Mouse (Mus musculus) midbrain, embryonic 14.5 days (tissue): ENCODE data around the gene Sowaha. TPM values are rescaled to one million over a fixed set of nuclear protein-coding genes. Genes with fewer than 3 reads are reported as not detected.

Experiments used
- ATAC-seq: fragments of 200-750 bp; cut with Nextera tagmentation; 2 replicates; pipeline ENCODE4 v1.8.0; 2017; ENCODE audit warnings: moderate number of reproducible peaks, moderate library complexity; ENCODE audit not compliant: low FRiP score, low TSS enrichment
- DNase-seq: peaks from one replicate; pipeline ENCODE4 v3.0.0-alpha.2; 2015
- H3K27ac ChIP-seq: fragments of 300-500 bp; sonication (generic); replicated peaks from 2 replicates; pipeline ENCODE4 v1.5.1; 2014; ENCODE audit warnings: mild to moderate bottlenecking, low read depth, low read length, moderate library complexity
- H3K27me3 ChIP-seq: fragments of 300-500 bp; sonication (generic); 2 replicates; pipeline ENCODE4 v1.6.1; 2014; ENCODE audit warnings: low read length, control low read depth, mixed read lengths; ENCODE audit not compliant: control insufficient read depth, insufficient read depth
- H3K36me3 ChIP-seq: fragments of 300-500 bp; sonication (generic); 2 replicates; pipeline ENCODE4 v1.6.1; 2014; ENCODE audit warnings: low read length, control low read depth; ENCODE audit not compliant: control insufficient read depth, insufficient read depth
- H3K4me1 ChIP-seq: fragments of 300-500 bp; sonication (generic); 2 replicates; pipeline ENCODE4 v1.6.1; 2014; ENCODE audit warnings: mild to moderate bottlenecking, antibody characterized with exemption, low read length, control low read depth; ENCODE audit not compliant: control insufficient read depth, insufficient read depth
- H3K4me2 ChIP-seq: fragments of 300-500 bp; sonication (generic); 2 replicates; pipeline ENCODE4 v1.6.1; 2014; ENCODE audit warnings: mild to moderate bottlenecking, low read length, moderate library complexity
- H3K4me3 ChIP-seq: fragments of 300-500 bp; sonication (generic); replicated peaks from 2 replicates; pipeline ENCODE4 v1.5.1; 2014; ENCODE audit warnings: low read depth, low read length
- H3K9ac ChIP-seq: fragments of 300-500 bp; sonication (generic); replicated peaks from 2 replicates; pipeline ENCODE4 v1.6.1; 2014; ENCODE audit warnings: mild to moderate bottlenecking, low read length, moderate library complexity
- H3K9me3 ChIP-seq: fragments of 300-500 bp; sonication (generic); 2 replicates; pipeline ENCODE4 v1.6.1; 2016; ENCODE audit warnings: low read length, control low read depth, mixed read lengths; ENCODE audit not compliant: control insufficient read depth
- WGBS: fragments of 180-500 bp; shearing (Covaris S2); extraction: QIAGEN DNeasy Blood & Tissue Kit; methylation state at CpG from one replicate; pipeline ENCODE4 v1.1.7; 2014; 5-methylcytosine and 5-hydroxymethylcytosine counted together
- polyA plus RNA-seq: library from polyadenylated mRNA; unstranded; fragments of >200 nt; fragmentation: Nextera tagmentation; extraction: Ambion mirVana; gene quantifications from 2 replicates; pipeline ENCODE4 v1.2.1, GENCODE M21; 2014

Sowaha gene
- polyA plus RNA-seq, 1 experiment from 2014 or later, result 0.50 TPM

GRCm38 (mm10) chr11:53446183-53446582 lies 33.9 kb downstream of the Sowaha start:
- H3K9me3 ChIP-seq, result no peaks in the 10 kb centered on the region
- H3K27ac ChIP-seq, result no peak overlapping the region
- H3K9ac ChIP-seq, result no peak overlapping the region
- H3K36me3 ChIP-seq, result no peaks in the 10 kb centered on the region
- no peaks in the 10 kb centered on the region for H3K27me3 ChIP-seq
- 90% methylated on average over 13 of the region's 13 CpGs for WGBS
- H3K4me1 ChIP-seq, result no peaks in the 10 kb centered on the region
- no peak overlapping the region for H3K4me2 ChIP-seq
- DNase-seq (no peak), ATAC-seq (no peak)
- H3K4me3 ChIP-seq, result no peak overlapping the region

GRCm38 (mm10) chr11:53445562-53445961 lies 34.5 kb downstream of the Sowaha start:
- H3K4me3 ChIP-seq, result no peak overlapping the region
- no peaks in the 10 kb centered on the region for H3K27me3 ChIP-seq
- DNase-seq (no peak), ATAC-seq (no peak)
- no peaks in the 10 kb centered on the region for H3K4me1 ChIP-seq
- no peaks in the 10 kb centered on the region for H3K9me3 ChIP-seq
- H3K27ac ChIP-seq, result no peak overlapping the region
- 64% methylated on average over 13 of the region's 13 CpGs for WGBS
- no peak overlapping the region for H3K9ac ChIP-seq
- no peak overlapping the region for H3K4me2 ChIP-seq
- no peaks in the 10 kb centered on the region for H3K36me3 ChIP-seq

- H3K4me2 ChIP-seq, result no peak overlapping the region
- H3K36me3 ChIP-seq, result no peaks in the 10 kb centered on the region
- ATAC-seq (no peak), DNase-seq (no peak)
- H3K9me3 ChIP-seq, result no peaks in the 10 kb centered on the region
- H3K27ac ChIP-seq, result no peak overlapping the region
- no peak overlapping the region for H3K9ac ChIP-seq
- no peak overlapping the region for H3K4me3 ChIP-seq
- no peaks in the 10 kb centered on the region for H3K27me3 ChIP-seq
- H3K4me1 ChIP-seq, result no peaks in the 10 kb centered on the region
- WGBS, result 38% methylated on average over 6 of the region's 6 CpGs
Observed at GRCm38 (mm10) chr11:53443861-53444260, 36.2 kb downstream of the Sowaha start.

GRCm38 (mm10) chr11:53441921-53442320 lies 38.2 kb downstream of the Sowaha start:
- Histone ChIP-seq H3K4me2 (no peak overlapping the region), H3K9ac (no peak overlapping the region), H3K27me3 (no peaks in the 10 kb centered on the region), H3K27ac (no peak overlapping the region), H3K4me1 (no peaks in the 10 kb centered on the region), H3K9me3 (no peaks in the 10 kb centered on the region), H3K4me3 (no peak overlapping the region), H3K36me3 (no peaks in the 10 kb centered on the region)
- no peak for ATAC-seq
- WGBS, result 59% methylated on average over 12 of the region's 12 CpGs
- no peak for DNase-seq

GRCm38 (mm10) chr11:53436338-53436737 lies 43.7 kb downstream of the Sowaha start:
- Histone ChIP-seq H3K9me3 (no peaks in the 10 kb centered on the region), H3K9ac (no peak overlapping the region), H3K4me3 (no peak overlapping the region), H3K27ac (no peak overlapping the region), H3K27me3 (no peaks in the 10 kb centered on the region), H3K4me2 (no peak overlapping the region), H3K4me1 (0 out of 2 replicates have a peak, but pooled peaks cover 5% of the 10 kb centered on the region), H3K36me3 (no peaks in the 10 kb centered on the region)
- 93% methylated on average over 6 of the region's 6 CpGs for WGBS
- no peak for ATAC-seq
- DNase-seq, result no peak

- Histone ChIP-seq H3K27ac (no peak overlapping the region), H3K9me3 (no peaks in the 10 kb centered on the region), H3K4me3 (no peak overlapping the region), H3K36me3 (no peaks in the 10 kb centered on the region), H3K4me2 (no peak overlapping the region), H3K4me1 (0 out of 2 replicates have a peak, but pooled peaks cover 6% of the 10 kb centered on the region), H3K27me3 (no peaks in the 10 kb centered on the region), H3K9ac (no peak overlapping the region)
- 93% methylated on average over 8 of the region's 8 CpGs for WGBS
- DNase-seq (no peak), ATAC-seq (no peak)
Observed at GRCm38 (mm10) chr11:53435504-53435903, 44.6 kb downstream of the Sowaha start.

GRCm38 (mm10) chr11:53433057-53433456 lies 47.0 kb downstream of the Sowaha start:
- Histone ChIP-seq H3K4me2 (no peak overlapping the region), H3K27ac (no peak overlapping the region), H3K4me1 (peaks cover 11% of the 10 kb centered on the region), H3K27me3 (no peaks in the 10 kb centered on the region), H3K36me3 (peaks cover 9% of the 10 kb centered on the region), H3K9ac (no peak overlapping the region), H3K4me3 (no peak overlapping the region), H3K9me3 (no peaks in the 10 kb centered on the region)
- whole genome bisulfite sequencing, result 64% methylated on average over 6 of the region's 6 CpGs
- ATAC-seq, result no peak
- DNase-seq, result no peak

GRCm38 (mm10) chr11:53431347-53432056 lies 48.6 kb downstream of the Sowaha start:
- Histone ChIP-seq H3K36me3 (peaks cover 18% of the 10 kb centered on the region), H3K27me3 (no peaks in the 10 kb centered on the region), H3K9ac (peak overlapping the region; percentile 36), H3K9me3 (no peaks in the 10 kb centered on the region), H3K4me1 (peaks cover 11% of the 10 kb centered on the region), H3K4me3 (peak overlapping the region; percentile 97), H3K27ac (peak overlapping the region; percentile 80), H3K4me2 (peak overlapping the region; percentile 92)
- 20% methylated on average over 9 of the region's 9 CpGs for WGBS
- no peak for DNase-seq
- ATAC-seq, result no peak; the same call in 1 of the 2 replicates

GRCm38 (mm10) chr11:53430670-53431346 lies 49.3 kb downstream of the Sowaha start, which contains the start of the genes Uqcrq and Gdf9:
Uqcrq (minus strand) TSS chr11:53430831.
Gdf9 (plus strand) TSS chr11:53431023.
- Histone ChIP-seq H3K4me3 (peak within 1 kb of the TSS; percentile 97), H3K27me3 (no peaks in the 10 kb centered on the region), H3K9me3 (no peaks in the 10 kb centered on the region), H3K27ac (peak within 1 kb of the TSS; percentile 80), H3K9ac (peak within 1 kb of the TSS; percentile 89), H3K36me3 (peaks cover 19% of the 10 kb centered on the region), H3K4me2 (peak within 1 kb of the TSS; percentile 92), H3K4me1 (peaks cover 11% of the 10 kb centered on the region)
- DNase-seq (peak; percentile 100), ATAC-seq (peak; percentile 97)
- under 1% methylated on average over 44 of the region's 44 CpGs for WGBS
